Mouse (Mus musculus): ENCODE results near the gene H2-DMa. TPM values are rescaled to one million over a fixed set of nuclear protein-coding genes. Genes with fewer than 3 reads are reported as not detected.

The H2-DMa gene
- polyA plus RNA-seq, 1 experiment from 2014 or later = 10.8 TPM

DNA sequence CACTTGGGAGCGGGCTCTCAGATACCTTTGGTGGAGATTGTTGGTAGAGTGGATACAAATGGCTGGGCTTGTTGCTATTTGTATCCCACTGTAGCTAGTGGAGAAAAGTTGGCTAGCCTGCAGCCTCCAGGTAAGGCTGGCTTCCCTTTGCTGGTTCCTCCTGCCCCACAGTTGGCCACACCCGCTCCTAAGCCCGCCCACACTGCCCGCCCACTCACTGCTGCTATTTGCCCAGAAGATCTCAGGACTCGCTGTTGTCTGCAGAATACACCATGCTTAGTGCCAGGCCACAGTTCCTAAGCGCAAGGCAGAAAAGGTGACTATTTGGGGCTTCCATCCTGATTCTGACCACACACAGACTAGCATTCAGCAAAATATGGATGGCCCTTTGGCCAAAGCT is 8.1 kb downstream of the H2-DMa start:
- H3K27ac ChIP-seq (ENCODE audit: low read length) = no peak overlapping the region
- no peaks in the 10 kb centered on the region for H3K9me3 ChIP-seq (replicated peaks; ENCODE audit: control insufficient read depth, low read length)
- H3K27me3 ChIP-seq (ENCODE audit: control insufficient read depth, insufficient read depth, low read length) = no peaks in the 10 kb centered on the region
- H3K4me2 ChIP-seq (ENCODE audit: low read depth, low read length) = no peak overlapping the region
- 32% methylated on average over 6 of the region's 6 CpGs for WGBS
- no peak overlapping the region for H3K4me3 ChIP-seq (replicated peaks; ENCODE audit: low read length)
- H3K9ac ChIP-seq (ENCODE audit: low read length) = no peak overlapping the region
- peaks cover 27% of the 10 kb centered on the region for H3K4me1 ChIP-seq (ENCODE audit: control insufficient read depth, insufficient read depth, low read length)
- 0 out of 2 replicates have a peak, but pooled peaks cover 4% of the 10 kb centered on the region for H3K36me3 ChIP-seq (ENCODE audit: control insufficient read depth, insufficient read depth, low read length)
- no peak for ATAC-seq (ENCODE audit: insufficient read depth, low FRiP score)

DNA sequence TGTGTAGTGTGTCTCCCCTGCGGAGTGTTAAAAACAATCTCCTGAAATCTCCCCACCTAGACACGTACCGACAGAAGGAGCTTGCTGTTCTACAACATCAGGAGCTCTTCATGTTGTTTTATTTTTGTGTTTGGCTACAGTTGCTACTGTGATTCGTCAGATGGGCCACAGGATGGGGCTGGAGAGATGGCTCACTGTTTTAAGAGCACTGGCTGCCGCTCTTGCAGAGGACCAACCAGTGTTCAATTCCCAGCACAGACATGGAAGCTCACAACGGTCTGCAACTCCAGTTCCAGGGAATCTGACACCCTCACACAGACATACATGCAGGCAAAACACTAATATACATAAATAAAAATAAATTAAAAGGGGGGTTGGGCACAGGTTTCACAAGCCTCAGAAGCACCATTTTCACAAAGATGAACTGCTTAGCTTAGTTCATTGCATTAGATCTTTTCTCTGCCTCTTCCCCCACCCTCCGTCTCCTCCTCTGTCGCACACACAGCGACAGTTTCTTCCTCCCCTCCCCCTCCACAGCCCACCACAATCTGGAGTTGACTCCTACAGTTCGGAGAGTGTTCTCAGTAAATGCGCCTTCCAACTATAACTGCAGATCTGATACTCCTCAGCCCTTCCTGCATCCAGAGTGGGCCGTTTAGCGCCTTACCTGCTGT is 9.1 kb downstream of the H2-DMa start:
- H3K4me1 ChIP-seq (ENCODE audit: control insufficient read depth, insufficient read depth, low read length) = peaks cover 27% of the 10 kb centered on the region
- no peak for ATAC-seq (ENCODE audit: insufficient read depth, low FRiP score)
- peak overlapping the region; percentile 6; the same call in 1 of the 2 replicates for H3K4me2 ChIP-seq (ENCODE audit: low read depth, low read length)
- no peaks in the 10 kb centered on the region for H3K9me3 ChIP-seq (replicated peaks; ENCODE audit: control insufficient read depth, low read length)
- H3K4me3 ChIP-seq (replicated peaks; ENCODE audit: low read length) = no peak overlapping the region
- 30% methylated on average over 13 of the region's 13 CpGs for WGBS
- no peak overlapping the region for H3K27ac ChIP-seq (ENCODE audit: low read length)
- peak overlapping the region; percentile 19 for H3K9ac ChIP-seq (ENCODE audit: low read length)
- no peaks in the 10 kb centered on the region for H3K27me3 ChIP-seq (ENCODE audit: control insufficient read depth, insufficient read depth, low read length)
- H3K36me3 ChIP-seq (ENCODE audit: control insufficient read depth, insufficient read depth, low read length) = 0 out of 2 replicates have a peak, but pooled peaks cover 4% of the 10 kb centered on the region

DNA sequence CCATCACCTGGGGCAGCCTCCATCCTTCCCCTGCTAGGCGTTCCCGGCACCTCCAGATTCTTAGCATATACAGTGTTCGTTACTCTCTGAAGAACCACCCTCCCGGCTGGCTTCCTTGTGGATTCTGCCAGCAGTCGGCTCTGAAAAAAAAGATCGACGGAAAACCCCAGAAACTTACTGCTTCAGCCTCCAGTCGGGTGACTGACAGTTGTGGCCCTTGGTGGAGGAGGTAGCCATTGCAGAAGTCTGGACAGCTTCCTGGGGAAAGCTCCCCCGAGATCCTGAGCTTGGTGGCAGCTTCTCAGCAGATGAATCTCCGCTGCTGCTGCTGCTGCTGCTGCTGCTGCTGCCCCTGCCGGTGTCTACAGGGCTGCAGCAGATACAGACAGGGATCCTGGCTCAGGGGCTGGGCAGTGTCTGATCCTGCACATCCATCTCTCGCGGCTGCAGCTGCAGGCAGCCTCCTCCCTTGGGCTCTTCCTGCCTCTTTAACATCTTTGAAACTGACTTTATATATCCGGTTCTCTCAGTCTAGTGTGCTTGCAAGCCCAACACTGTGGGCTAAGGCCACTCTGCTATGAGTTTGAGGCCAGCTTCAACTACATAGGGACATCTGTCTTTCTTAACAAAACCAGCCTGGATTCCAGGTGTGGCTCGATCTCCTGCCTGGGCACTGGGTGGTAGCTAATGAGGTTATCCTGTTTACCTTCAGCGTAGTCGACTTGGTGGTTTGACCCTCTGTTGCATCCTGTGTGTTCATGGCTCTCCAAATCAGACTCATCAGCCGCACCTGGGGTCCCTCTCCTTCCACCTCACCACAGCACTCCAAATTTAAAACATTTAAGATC is 9.8 kb downstream of the H2-DMa start:
- peak overlapping the region; percentile 19 for H3K9ac ChIP-seq (ENCODE audit: low read length)
- H3K4me2 ChIP-seq (ENCODE audit: low read depth, low read length) = peak overlapping the region; percentile 6; the same call in 1 of the 2 replicates
- H3K9me3 ChIP-seq (replicated peaks; ENCODE audit: control insufficient read depth, low read length) = no peaks in the 10 kb centered on the region
- 18% methylated on average over 18 of the region's 18 CpGs for WGBS
- 0 out of 2 replicates have a peak, but pooled peaks cover 4% of the 10 kb centered on the region for H3K36me3 ChIP-seq (ENCODE audit: control insufficient read depth, insufficient read depth, low read length)
- peaks cover 24% of the 10 kb centered on the region for H3K4me1 ChIP-seq (ENCODE audit: control insufficient read depth, insufficient read depth, low read length)
- H3K4me3 ChIP-seq (replicated peaks; ENCODE audit: low read length) = no peak overlapping the region
- no peak overlapping the region for H3K27ac ChIP-seq (ENCODE audit: low read length)
- ATAC-seq (ENCODE audit: insufficient read depth, low FRiP score) = no peak
- H3K27me3 ChIP-seq (ENCODE audit: control insufficient read depth, insufficient read depth, low read length) = no peaks in the 10 kb centered on the region

DNA sequence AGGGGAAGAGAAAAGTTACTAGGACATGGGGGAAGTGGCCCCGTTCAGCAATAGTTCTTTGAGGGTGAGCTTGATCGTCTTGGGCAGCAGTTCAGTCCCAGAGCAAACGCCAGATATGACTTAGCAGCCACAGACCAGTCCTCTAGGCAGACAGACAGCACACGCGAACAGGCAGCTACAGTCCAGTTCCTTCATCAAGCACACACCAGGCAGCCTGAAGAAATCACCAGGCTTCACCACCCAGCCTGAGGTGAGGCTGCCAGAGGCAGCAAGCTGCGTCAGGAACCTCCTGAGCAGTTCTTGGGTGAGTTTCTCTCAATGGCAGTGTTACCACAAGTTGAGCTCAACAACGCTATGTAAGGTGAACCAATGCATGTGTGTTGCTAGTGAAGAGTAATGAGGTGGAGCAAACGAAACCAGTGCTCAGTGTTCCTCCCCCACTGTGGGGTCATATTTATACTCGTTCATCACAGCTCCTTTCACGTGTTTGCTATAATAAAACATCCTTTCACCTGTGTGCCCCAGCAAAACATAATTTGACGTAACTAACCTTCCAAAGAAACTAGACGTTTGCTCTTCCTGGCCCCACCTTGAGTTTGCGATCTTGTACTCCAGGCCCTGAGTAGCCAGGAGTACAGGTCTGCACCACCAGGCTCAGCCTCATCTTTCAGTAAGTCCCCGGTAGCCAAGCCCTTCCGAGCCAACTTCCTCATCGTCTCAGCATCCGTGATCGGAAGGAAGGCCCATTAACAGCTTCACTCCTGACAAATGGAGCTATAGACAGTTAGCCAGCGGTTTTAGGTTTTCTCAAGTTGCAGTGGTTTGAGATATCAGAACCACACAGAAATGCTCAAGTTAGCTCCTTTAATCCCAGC is 11.0 kb downstream of the H2-DMa start:
- H3K36me3 ChIP-seq (ENCODE audit: control insufficient read depth, insufficient read depth, low read length) = 0 out of 2 replicates have a peak, but pooled peaks cover 4% of the 10 kb centered on the region
- H3K27ac ChIP-seq (ENCODE audit: low read length) = no peak overlapping the region
- H3K9me3 ChIP-seq (replicated peaks; ENCODE audit: control insufficient read depth, low read length) = no peaks in the 10 kb centered on the region
- no peak overlapping the region for H3K4me2 ChIP-seq (ENCODE audit: low read depth, low read length)
- H3K4me1 ChIP-seq (ENCODE audit: control insufficient read depth, insufficient read depth, low read length) = peaks cover 18% of the 10 kb centered on the region
- no peak overlapping the region for H3K4me3 ChIP-seq (replicated peaks; ENCODE audit: low read length)
- WGBS = 61% methylated on average over 19 of the region's 19 CpGs
- H3K9ac ChIP-seq (ENCODE audit: low read length) = no peak overlapping the region
- no peak for ATAC-seq (ENCODE audit: insufficient read depth, low FRiP score)
- no peaks in the 10 kb centered on the region for H3K27me3 ChIP-seq (ENCODE audit: control insufficient read depth, insufficient read depth, low read length)

DNA sequence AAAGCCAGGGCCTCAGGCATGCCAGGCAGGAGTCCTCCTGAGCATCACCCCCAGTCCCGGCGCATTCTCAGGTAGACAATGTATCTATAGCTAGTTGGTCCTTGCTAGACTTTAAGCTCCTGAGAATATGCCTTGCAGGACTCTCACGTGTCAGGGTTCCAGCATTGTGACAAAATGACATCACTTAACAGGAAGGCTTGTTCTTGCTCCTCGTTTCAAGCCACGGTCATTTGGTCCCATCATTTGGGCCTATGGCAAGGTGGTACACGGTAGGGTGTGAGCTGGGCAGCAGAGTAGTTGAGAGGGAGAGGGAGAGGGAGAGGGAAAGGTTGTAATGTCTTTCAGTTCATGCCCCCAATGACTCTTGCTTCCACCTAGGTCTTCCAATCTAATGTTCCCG is 12.6 kb downstream of the H2-DMa start:
- Histone ChIP-seq H3K9ac (ENCODE audit: low read length) (no peak overlapping the region), H3K36me3 (ENCODE audit: control insufficient read depth, insufficient read depth, low read length) (no peaks in the 10 kb centered on the region), H3K4me3 (replicated peaks; ENCODE audit: low read length) (no peak overlapping the region), H3K27me3 (ENCODE audit: control insufficient read depth, insufficient read depth, low read length) (0 out of 2 replicates have a peak, but pooled peaks cover 2% of the 10 kb centered on the region), H3K9me3 (replicated peaks; ENCODE audit: control insufficient read depth, low read length) (no peaks in the 10 kb centered on the region), H3K4me1 (ENCODE audit: control insufficient read depth, insufficient read depth, low read length) (peaks cover 13% of the 10 kb centered on the region), H3K27ac (ENCODE audit: low read length) (no peak overlapping the region), H3K4me2 (ENCODE audit: low read depth, low read length) (no peak overlapping the region)
- ATAC-seq (ENCODE audit: insufficient read depth, low FRiP score) = no peak
- WGBS = 79% methylated on average over 7 of the region's 7 CpGs

DNA sequence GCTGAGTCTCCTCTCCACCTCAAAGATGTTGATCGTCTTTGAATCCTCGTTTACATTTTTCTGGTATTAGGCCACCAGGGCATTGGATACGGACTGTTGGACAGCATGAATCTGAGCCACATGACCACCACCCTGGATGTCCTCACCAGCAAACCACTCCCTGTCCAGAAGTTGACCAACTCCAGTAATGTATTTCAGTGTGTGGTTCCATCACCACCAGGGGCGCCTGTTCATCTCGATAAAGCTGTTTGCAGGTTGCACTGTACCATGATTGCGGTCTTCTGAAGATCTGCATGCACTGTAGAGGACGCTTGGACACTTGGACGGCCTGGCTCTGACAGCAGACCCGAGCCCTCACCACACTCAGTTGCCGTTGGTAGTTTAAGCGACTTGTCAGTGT is 13.9 kb downstream of the H2-DMa start:
- H3K27ac ChIP-seq (ENCODE audit: low read length) = no peak overlapping the region
- H3K27me3 ChIP-seq (ENCODE audit: control insufficient read depth, insufficient read depth, low read length) = peaks cover 4% of the 10 kb centered on the region; the same call in 1 of the 2 replicates
- ATAC-seq (ENCODE audit: insufficient read depth, low FRiP score) = no peak
- no peaks in the 10 kb centered on the region for H3K36me3 ChIP-seq (ENCODE audit: control insufficient read depth, insufficient read depth, low read length)
- WGBS = 71% methylated on average over 11 of the region's 11 CpGs
- no peak overlapping the region for H3K4me2 ChIP-seq (ENCODE audit: low read depth, low read length)
- H3K4me1 ChIP-seq (ENCODE audit: control insufficient read depth, insufficient read depth, low read length) = peaks cover 5% of the 10 kb centered on the region; the same call in 1 of the 2 replicates
- H3K9me3 ChIP-seq (replicated peaks; ENCODE audit: control insufficient read depth, low read length) = no peaks in the 10 kb centered on the region
- no peak overlapping the region for H3K9ac ChIP-seq (ENCODE audit: low read length)
- H3K4me3 ChIP-seq (replicated peaks; ENCODE audit: low read length) = no peak overlapping the region

DNA sequence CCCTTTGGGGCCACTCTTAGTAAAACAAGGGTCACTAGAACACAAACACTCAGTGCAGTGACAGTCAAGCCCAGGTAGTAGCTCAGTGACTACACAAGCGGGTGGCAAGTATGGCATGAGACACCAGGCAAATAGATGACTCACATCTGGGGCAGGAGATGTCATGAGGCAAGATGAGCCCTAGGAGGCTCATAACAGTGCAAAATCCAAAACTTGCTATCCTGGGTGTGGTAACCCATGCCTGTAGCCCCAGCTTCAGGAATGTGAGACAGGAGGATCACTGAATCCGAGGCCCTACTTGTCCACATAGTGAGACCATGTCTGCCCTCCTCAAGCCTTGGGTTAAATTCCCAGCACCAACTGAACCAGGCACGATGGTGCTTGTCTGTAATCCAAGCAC is 15.1 kb downstream of the H2-DMa start:
- H3K27ac ChIP-seq (ENCODE audit: low read length) = no peak overlapping the region
- H3K9ac ChIP-seq (ENCODE audit: low read length) = no peak overlapping the region
- H3K4me3 ChIP-seq (replicated peaks; ENCODE audit: low read length) = no peak overlapping the region
- ATAC-seq (ENCODE audit: insufficient read depth, low FRiP score) = no peak
- no peaks in the 10 kb centered on the region for H3K36me3 ChIP-seq (ENCODE audit: control insufficient read depth, insufficient read depth, low read length)
- no peak overlapping the region for H3K4me2 ChIP-seq (ENCODE audit: low read depth, low read length)
- WGBS = 73% methylated on average over 3 of the region's 3 CpGs
- peaks cover 5% of the 10 kb centered on the region; the same call in 1 of the 2 replicates for H3K27me3 ChIP-seq (ENCODE audit: control insufficient read depth, insufficient read depth, low read length)
- peaks cover 4% of the 10 kb centered on the region; the same call in 1 of the 2 replicates for H3K4me1 ChIP-seq (ENCODE audit: control insufficient read depth, insufficient read depth, low read length)
- no peaks in the 10 kb centered on the region for H3K9me3 ChIP-seq (replicated peaks; ENCODE audit: control insufficient read depth, low read length)

DNA sequence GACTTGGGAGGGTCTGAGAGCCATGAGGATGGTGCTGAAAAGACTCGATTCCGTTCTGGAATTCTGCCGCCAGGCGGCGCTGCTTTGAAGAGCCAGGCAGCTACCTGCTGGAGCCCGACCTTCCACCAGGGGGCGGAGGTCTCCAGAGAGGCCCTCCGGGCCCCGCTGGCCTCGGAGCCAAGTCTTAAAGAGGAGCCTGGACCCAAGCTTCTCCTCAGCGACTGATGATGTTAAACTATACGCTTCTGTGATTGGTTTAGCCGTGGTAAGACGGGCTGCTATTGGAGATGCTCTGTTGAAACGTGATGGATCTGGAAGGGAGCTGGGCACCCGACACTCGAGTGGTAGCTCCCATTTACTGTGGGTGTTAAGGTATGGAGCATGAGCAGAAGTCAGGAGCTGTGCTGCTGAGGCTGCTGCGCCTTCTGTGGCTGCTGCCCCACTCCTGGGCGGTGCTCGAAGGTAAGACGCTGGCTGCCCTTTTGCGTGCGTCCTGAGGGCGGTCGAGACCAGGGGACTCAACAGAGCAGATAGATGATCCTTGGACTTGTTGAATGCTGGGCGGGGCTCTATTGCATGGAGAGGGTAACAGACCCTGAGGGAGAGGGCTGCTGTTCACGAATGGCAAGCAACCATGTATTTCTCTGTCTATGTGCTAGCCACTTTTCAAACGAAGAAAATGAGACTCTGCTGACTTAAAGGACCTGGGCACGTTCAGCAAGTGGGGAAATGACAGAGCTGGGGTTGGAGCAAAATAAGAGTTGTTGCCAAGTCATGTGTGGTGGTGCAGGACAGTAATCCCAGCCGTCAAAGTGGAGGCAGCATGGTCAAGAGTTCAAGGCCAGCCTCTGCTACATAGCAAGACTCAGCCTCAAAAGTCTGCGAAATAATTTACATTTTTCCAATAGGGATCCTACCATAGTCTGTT is 16.2 kb downstream of the H2-DMa start:
- Histone ChIP-seq H3K27ac (ENCODE audit: low read length) (no peak overlapping the region), H3K9ac (ENCODE audit: low read length) (peak overlapping the region; percentile 55), H3K27me3 (ENCODE audit: control insufficient read depth, insufficient read depth, low read length) (peaks cover 8% of the 10 kb centered on the region; the same call in 1 of the 2 replicates), H3K4me1 (ENCODE audit: control insufficient read depth, insufficient read depth, low read length) (peaks cover 4% of the 10 kb centered on the region; the same call in 1 of the 2 replicates), H3K4me2 (ENCODE audit: low read depth, low read length) (peak overlapping the region; percentile 76), H3K4me3 (replicated peaks; ENCODE audit: low read length) (peak overlapping the region; percentile 44), H3K9me3 (replicated peaks; ENCODE audit: control insufficient read depth, low read length) (no peaks in the 10 kb centered on the region), H3K36me3 (ENCODE audit: control insufficient read depth, insufficient read depth, low read length) (no peaks in the 10 kb centered on the region)
- WGBS = 6% methylated on average over 31 of the region's 31 CpGs
- ATAC-seq (ENCODE audit: insufficient read depth, low FRiP score) = peak; percentile 97

All from stomach, embryonic 16.5 days (tissue).